Mouse (Mus musculus): ENCODE data around the gene Carm1. TPM values are rescaled to one million over a fixed set of nuclear protein-coding genes. Genes with fewer than 3 reads are reported as not detected.
A peak's percentile ranks its signal among the peaks of the same experiment; 100 is the strongest.

Carm1 gene
- total RNA-seq, 2 experiments from 2014 or later: 73.8 to 74.8 TPM

GRCm38 (mm10) chr9:21606648-21607047 lies 60.0 kb downstream of the Carm1 start:
- no peak for DNase-seq (ENCODE audit: low spot score in 2 of 2)

- no peak for DNase-seq (ENCODE audit: low spot score in 2 of 2)
These were observed 63.2 kb downstream of the Carm1 start for GRCm38 (mm10) chr9:21609861-21610260.

- no peak for DNase-seq (ENCODE audit: low spot score in 2 of 2)
These were observed 68.3 kb downstream of the Carm1 start for GRCm38 (mm10) chr9:21614864-21615616.

- peak; percentile 100 for DNase-seq (ENCODE audit: low spot score in 2 of 2)
These were observed 69.0 kb downstream of the Carm1 start, which contains the start of gene Smarca4 for GRCm38 (mm10) chr9:21615617-21616231. Gene Smarca4, plus strand, starts transcription at chr9:21616169.

- peak; percentile 81 to 85 for DNase-seq (ENCODE audit: low spot score in 2 of 2)
These were observed 69.6 kb downstream of the Carm1 start for GRCm38 (mm10) chr9:21616232-21616781.

- no peak for DNase-seq (ENCODE audit: low spot score in 2 of 2)
These were observed 70.4 kb downstream of the Carm1 start for GRCm38 (mm10) chr9:21617066-21617465.

- DNase-seq (ENCODE audit: low spot score in 2 of 2): no peak
These were observed 73.5 kb downstream of the Carm1 start for GRCm38 (mm10) chr9:21620229-21620628.

GRCm38 (mm10) chr9:21622676-21623075 lies 76.0 kb downstream of the Carm1 start:
- DNase-seq (ENCODE audit: low spot score in 2 of 2): no peak

- no peak for DNase-seq (ENCODE audit: low spot score in 2 of 2)
These were observed 78.9 kb downstream of the Carm1 start for GRCm38 (mm10) chr9:21625342-21626339.

GRCm38 (mm10) chr9:21626571-21626970 lies 79.9 kb downstream of the Carm1 start:
- no peak for DNase-seq (ENCODE audit: low spot score in 2 of 2)

- DNase-seq (ENCODE audit: low spot score in 2 of 2): no peak
These were observed 80.6 kb downstream of the Carm1 start for GRCm38 (mm10) chr9:21627145-21627795.

GRCm38 (mm10) chr9:21630673-21631072 lies 84.0 kb downstream of the Carm1 start:
- DNase-seq (ENCODE audit: low spot score in 2 of 2): peak; percentile 46 to 62

- DNase-seq (ENCODE audit: low spot score in 2 of 2): no peak
These were observed 86.4 kb downstream of the Carm1 start for GRCm38 (mm10) chr9:21633106-21633505.

GRCm38 (mm10) chr9:21635639-21636038 lies 88.9 kb downstream of the Carm1 start:
- DNase-seq (ENCODE audit: low spot score in 2 of 2): no peak

GRCm38 (mm10) chr9:21639031-21639430 lies 92.3 kb downstream of the Carm1 start:
- no peak for DNase-seq (ENCODE audit: low spot score in 2 of 2)

Small RNAs within 50 kb of the gene (microRNA-seq; reads per million reads assigned to microRNA genes)
- 0 reads per million in 2 experiments for gene Mir1946b

Other genes with a start within 250 kb of the Carm1 start
- gene Ap1m2, start 234.6 kb upstream of the Carm1 start, total RNA-seq (2021): 1 to 10 TPM; 1.6 TPM
- 10 to 100 TPM; 40.3 to 50.5 TPM for gene Slc44a2, start 226.2 kb upstream of the Carm1 start, total RNA-seq (2021)
- gene Ilf3, start 179.0 kb upstream of the Carm1 start, total RNA-seq (2021): 10 to 100 TPM; 79.2 to 81.4 TPM
- gene Qtrt1, start 135.1 kb upstream of the Carm1 start, total RNA-seq (2021): 10 to 100 TPM; 21.1 to 25.8 TPM
- gene Dnm2, start 122.0 kb upstream of the Carm1 start, total RNA-seq (2021): 10 to 100 TPM; 50.5 to 53.1 TPM
- gene Tmed1, start 36.6 kb upstream of the Carm1 start, total RNA-seq (2021): 10 to 100 TPM; 12.9 to 13.7 TPM
- under 1 TPM; 0.28 to 0.37 TPM for gene AB124611, start 20.7 kb upstream of the Carm1 start, total RNA-seq (2021)
- 10 to 100 TPM; 51.8 to 55.1 TPM for gene Timm29, start 45.8 kb downstream of the Carm1 start, total RNA-seq (2021)
- 10 to 100 TPM; 22.5 to 23.4 TPM for gene Yipf2, start 45.9 kb downstream of the Carm1 start, total RNA-seq (2021)
- 100 to 1,000 TPM; 108 to 114 TPM for gene Smarca4, start 69.3 kb downstream of the Carm1 start, total RNA-seq (2021)
- gene Ldlr, start 176.6 kb downstream of the Carm1 start, total RNA-seq (2021): 10 to 100 TPM; 16.2 to 27.7 TPM
- gene Spc24, start 213.4 kb downstream of the Carm1 start, total RNA-seq (2021): 1 to 10 TPM; 3.1 to 5.0 TPM